Mouse (Mus musculus): ENCODE data around the gene Snai1. TPM values are rescaled to one million over a fixed set of nuclear protein-coding genes. Genes with fewer than 3 reads are reported as not detected.

Snai1 gene
- polyA plus RNA-seq, 2 experiments from 2014 or later = not detected

DNA sequence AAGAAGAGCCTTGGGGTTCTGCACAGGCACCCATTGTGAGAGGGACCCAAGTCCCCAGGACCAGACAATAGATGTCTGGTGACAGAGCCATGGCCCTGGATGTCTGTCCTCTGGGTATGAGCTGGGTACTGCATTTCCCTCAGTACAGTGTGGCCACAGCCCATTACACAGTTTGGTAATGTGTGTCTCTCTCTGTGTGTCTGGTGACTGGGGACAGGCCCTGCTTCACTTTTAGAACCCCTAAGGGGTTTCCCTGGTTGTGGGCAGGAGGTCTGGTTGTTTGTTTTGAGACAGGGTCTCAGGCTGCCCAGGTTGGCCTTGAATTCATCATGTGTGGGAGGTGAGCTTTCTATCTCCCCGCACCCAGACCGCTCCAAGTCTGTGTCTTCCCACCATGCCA, 47.3 kb downstream of the Snai1 start:
- ATAC-seq = no peak

DNA sequence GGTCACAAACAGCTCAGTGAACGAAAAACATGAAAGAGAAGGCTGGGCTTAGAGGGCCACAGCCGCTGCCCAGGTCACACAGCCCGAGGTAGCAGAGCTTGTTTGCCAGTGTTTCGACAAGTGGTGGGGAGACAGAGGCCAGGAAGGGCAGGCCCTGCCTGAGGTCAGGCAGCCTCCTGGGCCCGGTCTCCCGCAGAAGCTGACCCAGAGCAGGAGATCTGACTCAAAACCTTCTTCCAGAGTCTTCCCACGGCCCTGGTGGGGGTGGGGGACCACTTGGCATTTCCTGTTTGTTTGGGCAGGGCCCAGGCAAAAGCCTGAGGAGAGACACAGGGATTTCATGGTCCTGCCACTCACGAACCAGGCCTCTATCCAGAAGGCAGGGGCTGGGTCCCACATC, 48.0 kb downstream of the Snai1 start:
- ATAC-seq = no peak

DNA sequence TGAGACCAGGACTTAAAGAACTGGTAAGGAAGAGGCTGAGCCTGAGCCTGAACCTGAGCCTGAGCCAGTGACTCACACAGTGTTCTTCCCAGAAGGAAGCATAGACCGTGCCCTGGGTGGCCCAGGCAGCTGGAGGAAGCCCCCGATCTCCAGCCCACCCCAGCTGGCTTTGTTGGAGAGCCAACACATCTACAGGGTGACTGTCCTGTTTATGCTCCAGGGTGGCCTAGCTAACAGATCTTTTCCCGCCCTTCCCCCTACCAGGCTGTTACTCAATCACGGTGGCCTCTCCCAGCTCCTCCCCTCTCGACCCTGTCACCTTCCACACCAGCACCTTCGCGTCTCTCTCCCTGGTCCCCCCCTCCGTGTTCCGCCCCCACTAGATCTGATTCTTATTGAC, 49.0 kb downstream of the Snai1 start:
- ATAC-seq = no peak

DNA sequence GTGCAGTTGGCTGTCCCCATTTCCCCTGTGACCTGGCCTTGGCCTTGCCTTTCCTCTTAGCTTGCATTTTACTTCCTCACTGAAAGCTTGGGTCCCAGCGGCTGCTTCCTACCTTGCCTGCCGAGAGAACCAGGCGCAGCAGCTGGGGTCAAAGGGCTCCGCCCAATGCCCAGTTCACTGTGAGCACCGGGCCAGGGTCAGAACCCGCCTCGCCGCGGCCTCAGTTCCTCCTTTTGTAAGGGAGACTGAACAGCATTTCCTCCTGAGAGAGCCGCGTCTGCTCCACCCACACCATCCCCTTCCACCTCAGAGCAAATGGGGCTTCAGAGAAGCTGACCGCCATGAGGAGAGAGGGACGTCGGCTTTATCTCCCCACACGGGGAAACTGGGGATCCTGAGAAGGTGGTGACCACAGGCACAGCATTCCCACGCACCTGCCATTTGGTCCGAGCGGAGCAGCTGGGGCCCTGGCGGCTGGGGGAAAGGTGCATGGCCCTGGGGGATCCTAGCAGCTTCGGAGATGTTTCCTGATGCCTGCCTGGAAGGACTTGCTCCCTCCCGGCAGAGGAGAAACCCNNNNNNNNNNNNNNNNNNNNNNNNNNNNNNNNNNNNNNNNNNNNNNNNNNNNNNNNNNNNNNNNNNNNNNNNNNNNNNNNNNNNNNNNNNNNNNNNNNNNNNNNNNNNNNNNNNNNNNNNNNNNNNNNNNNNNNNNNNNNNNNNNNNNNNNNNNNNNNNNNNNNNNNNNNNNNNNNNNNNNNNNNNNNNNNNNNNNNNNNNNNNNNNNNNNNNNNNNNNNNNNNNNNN, 51.0 kb downstream of the Snai1 start:
- peak; percentile 90 for ATAC-seq

Other genes starting within 250 kb of the Snai1 start
- 10 to 100 TPM in 1 of 2 experiments, 1 to 10 TPM in 1; 7.9 to 11.6 TPM for gene B4galt5, start 189.0 kb upstream of the Snai1 start, polyA plus RNA-seq (2017; shearing (Covaris generic))
- 10 to 100 TPM; 35.4 to 43.2 TPM for gene Slc9a8, start 116.5 kb upstream of the Snai1 start, polyA plus RNA-seq (2017; shearing (Covaris generic))
- 100 to 1,000 TPM; 168 to 181 TPM for gene Rnf114, start 45.5 kb upstream of the Snai1 start, polyA plus RNA-seq (2017; shearing (Covaris generic))
- 10 to 100 TPM in 1 of 2 experiments, 1 to 10 TPM in 1; 7.4 to 11.7 TPM for gene Spata2, start 45.3 kb upstream of the Snai1 start, polyA plus RNA-seq (2017; shearing (Covaris generic))
- 100 to 1,000 TPM; 308 to 398 TPM for gene Ube2v1, start 93.9 kb downstream of the Snai1 start, polyA plus RNA-seq (2017; shearing (Covaris generic))
- gene Gm20431, start 123.3 kb downstream of the Snai1 start, polyA plus RNA-seq (2017; shearing (Covaris generic)) = not detected
- 1 to 10 TPM in 1 of 2 experiments, under 1 TPM in 1; 0.32 to 2.6 TPM for gene Cebpb, start 150.7 kb downstream of the Snai1 start, polyA plus RNA-seq (2017; shearing (Covaris generic))
- gene Tmem189, start 151.6 kb downstream of the Snai1 start, polyA plus RNA-seq (2017; shearing (Covaris generic)) = 10 to 100 TPM; 12.6 to 13.5 TPM

Measured in activated CD4-positive, CD25-positive, alpha-beta regulatory T cell, adult 4 months (primary cell).